Mouse (Mus musculus) induced T-regulatory cell, adult 2 months (primary cell): ENCODE measurements around the gene Coro1b.

ENCODE experiments used
- DNase-seq: peaks from one replicate; pipeline ENCODE4 v3.0.0-alpha.2; 2012; ENCODE audit warnings: low read depth

Coro1b gene

GRCm38 (mm10) chr19:4148491-4148806, at the start of gene Coro1b:
Gene Coro1b (plus strand): TSS chr19:4148619.
- DNase-seq: peak; percentile 95

GRCm38 (mm10) chr19:4099056-4099455, 49.4 kb upstream of the Coro1b start:
- DNase-seq: peak; percentile 97

- DNase-seq: peak; percentile 87
These were observed 48.3 kb upstream of the Coro1b start, which contains the start of gene Pitpnm1 for GRCm38 (mm10) chr19:4099837-4100717. Gene Pitpnm1 (plus strand): TSS chr19:4099998.

GRCm38 (mm10) chr19:4100718-4101261, 47.6 kb upstream of the Coro1b start:
- DNase-seq: peak; percentile 76

- no peak for DNase-seq
These were observed 47.0 kb upstream of the Coro1b start for GRCm38 (mm10) chr19:4101466-4101865.

- DNase-seq: no peak
These were observed 46.4 kb upstream of the Coro1b start for GRCm38 (mm10) chr19:4102049-4102448.

GRCm38 (mm10) chr19:4102626-4103025, 45.8 kb upstream of the Coro1b start:
- DNase-seq: no peak

- no peak for DNase-seq
These were observed 45.1 kb upstream of the Coro1b start for GRCm38 (mm10) chr19:4103294-4103693.

- DNase-seq: no peak
These were observed 44.6 kb upstream of the Coro1b start for GRCm38 (mm10) chr19:4103792-4104191.

GRCm38 (mm10) chr19:4104675-4105194, 43.7 kb upstream of the Coro1b start:
- DNase-seq: no peak

- DNase-seq: no peak
These were observed 41.8 kb upstream of the Coro1b start for GRCm38 (mm10) chr19:4106654-4107053.

GRCm38 (mm10) chr19:4108535-4108934, 39.9 kb upstream of the Coro1b start:
- no peak for DNase-seq

- DNase-seq: no peak
These were observed 36.1 kb upstream of the Coro1b start for GRCm38 (mm10) chr19:4112063-4112960.

- DNase-seq: no peak
These were observed 35.1 kb upstream of the Coro1b start for GRCm38 (mm10) chr19:4113186-4113805.

GRCm38 (mm10) chr19:4113806-4114230, 34.6 kb upstream of the Coro1b start:
- DNase-seq: peak; percentile 81

- no peak for DNase-seq
These were observed 33.9 kb upstream of the Coro1b start for GRCm38 (mm10) chr19:4114551-4114950.

- DNase-seq: no peak
These were observed 33.3 kb upstream of the Coro1b start for GRCm38 (mm10) chr19:4115144-4115543.

GRCm38 (mm10) chr19:4115816-4116215, 32.6 kb upstream of the Coro1b start:
- DNase-seq: no peak

- no peak for DNase-seq
These were observed 31.4 kb upstream of the Coro1b start for GRCm38 (mm10) chr19:4117006-4117405.

- DNase-seq: peak; percentile 39
These were observed 30.1 kb upstream of the Coro1b start for GRCm38 (mm10) chr19:4118350-4118749.

- DNase-seq: peak; percentile 94
These were observed 28.5 kb upstream of the Coro1b start for GRCm38 (mm10) chr19:4119716-4120487.
